Mouse (Mus musculus) forebrain, embryonic 12.5 days (tissue): Measurements from ENCODE around the gene Sipa1l3. TPM values are rescaled to one million over a fixed set of nuclear protein-coding genes. Genes with fewer than 3 reads are reported as not detected.
A peak's percentile ranks its signal among the peaks of the same experiment; 100 is the strongest.

Source experiments
- ATAC-seq: fragments of 200-750 bp; cut with Nextera tagmentation; 2 replicates; pipeline ENCODE4 v1.8.0; 2017; ENCODE audit warnings: moderate TSS enrichment; ENCODE audit not compliant: low FRiP score
- H3K27ac ChIP-seq: fragments of 300-500 bp; sonication (generic); 2 replicates; pipeline ENCODE4 v1.5.1; 2016; ENCODE audit warnings: mild to moderate bottlenecking
- H3K27me3 ChIP-seq: fragments of 300-500 bp; sonication (generic); 2 replicates; pipeline ENCODE4 v1.6.1; 2016; ENCODE audit warnings: mild to moderate bottlenecking
- H3K36me3 ChIP-seq: fragments of 300-500 bp; sonication (generic); replicated peaks from 2 replicates; pipeline ENCODE4 v1.6.1; 2016; ENCODE audit warnings: mild to moderate bottlenecking
- H3K4me1 ChIP-seq: fragments of 300-500 bp; sonication (generic); 2 replicates; pipeline ENCODE4 v1.6.1; 2016
- H3K4me2 ChIP-seq: fragments of 300-500 bp; sonication (generic); 2 replicates; pipeline ENCODE4 v1.6.1; 2016; ENCODE audit warnings: mild to moderate bottlenecking, moderate library complexity
- H3K4me3 ChIP-seq: fragments of 300-500 bp; sonication (generic); replicated peaks from 2 replicates; pipeline ENCODE4 v1.5.1; 2016; ENCODE audit warnings: mild to moderate bottlenecking
- H3K9ac ChIP-seq: fragments of 300-500 bp; sonication (generic); 2 replicates; pipeline ENCODE4 v1.6.1; 2016; ENCODE audit warnings: mild to moderate bottlenecking
- H3K9me3 ChIP-seq: fragments of 300-500 bp; sonication (generic); 2 replicates; pipeline ENCODE4 v1.6.1; 2016
- WGBS: fragments of 180-500 bp; shearing (Covaris S2); methylation state at CpG from one replicate; pipeline ENCODE4 v1.1.7; 2016; 5-methylcytosine and 5-hydroxymethylcytosine counted together
- polyA plus RNA-seq: library from polyadenylated mRNA; unstranded; fragments of >200 nt; fragmentation: Nextera tagmentation; extraction: Ambion mirVana; gene quantifications from 2 replicates; pipeline ENCODE4 v1.2.1, GENCODE M21; 2016

Sipa1l3 gene
- polyA plus RNA-seq, 1 experiment from 2014 or later = 12.3 TPM

DNA sequence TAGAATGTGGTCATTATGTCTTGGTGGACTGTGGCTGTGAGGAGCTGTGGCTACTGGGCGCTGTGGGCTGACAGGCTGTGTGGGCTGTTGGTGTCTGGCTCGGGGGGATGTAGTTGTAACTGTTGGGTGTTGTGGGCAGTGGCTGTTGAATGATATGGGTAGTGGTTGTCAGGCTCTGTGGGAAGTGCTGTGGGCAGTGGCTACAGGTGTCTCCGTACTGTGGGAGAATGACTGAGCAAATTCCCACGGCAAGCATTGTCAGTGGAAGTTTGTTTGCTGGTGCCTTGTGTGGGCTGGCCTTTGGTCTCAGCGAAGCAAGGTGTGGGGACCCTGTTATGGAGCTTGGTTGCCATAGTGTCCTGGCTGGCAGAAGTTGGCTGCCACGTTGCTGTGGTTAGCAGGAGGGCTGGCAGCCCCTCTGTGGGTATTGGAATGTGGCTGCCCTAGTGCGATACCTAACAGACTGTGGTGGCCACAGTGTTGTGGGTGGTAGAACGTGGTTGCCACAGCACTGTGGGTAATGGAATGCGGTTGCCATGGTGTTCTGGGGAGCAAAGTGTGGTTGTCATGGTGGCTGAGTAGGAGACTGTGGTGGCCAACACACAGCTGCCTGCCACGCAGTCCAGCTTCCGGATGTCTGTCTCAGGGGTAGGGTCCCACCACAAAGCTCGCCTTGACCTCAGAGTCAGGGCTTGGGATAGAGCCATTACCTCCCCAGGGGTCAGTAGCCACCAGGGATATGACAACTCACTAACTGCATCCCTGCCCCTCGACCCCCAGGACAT, 203.4 kb downstream of the Sipa1l3 start:
- Histone ChIP-seq H3K9me3 (no peaks in the 10 kb centered on the region), H3K36me3 (peaks cover 53% of the 10 kb centered on the region), H3K4me1 (peaks cover 88% of the 10 kb centered on the region), H3K4me3 (no peak overlapping the region), H3K27me3 (no peaks in the 10 kb centered on the region), H3K27ac (peak overlapping the region; percentile 96), H3K9ac (0 out of 2 replicates have a peak overlapping the region, but pooled peaks have one; percentile 29), H3K4me2 (peak overlapping the region; percentile 27)
- ATAC-seq = no peak
- 54% methylated on average over 13 of the region's 13 CpGs for WGBS

DNA sequence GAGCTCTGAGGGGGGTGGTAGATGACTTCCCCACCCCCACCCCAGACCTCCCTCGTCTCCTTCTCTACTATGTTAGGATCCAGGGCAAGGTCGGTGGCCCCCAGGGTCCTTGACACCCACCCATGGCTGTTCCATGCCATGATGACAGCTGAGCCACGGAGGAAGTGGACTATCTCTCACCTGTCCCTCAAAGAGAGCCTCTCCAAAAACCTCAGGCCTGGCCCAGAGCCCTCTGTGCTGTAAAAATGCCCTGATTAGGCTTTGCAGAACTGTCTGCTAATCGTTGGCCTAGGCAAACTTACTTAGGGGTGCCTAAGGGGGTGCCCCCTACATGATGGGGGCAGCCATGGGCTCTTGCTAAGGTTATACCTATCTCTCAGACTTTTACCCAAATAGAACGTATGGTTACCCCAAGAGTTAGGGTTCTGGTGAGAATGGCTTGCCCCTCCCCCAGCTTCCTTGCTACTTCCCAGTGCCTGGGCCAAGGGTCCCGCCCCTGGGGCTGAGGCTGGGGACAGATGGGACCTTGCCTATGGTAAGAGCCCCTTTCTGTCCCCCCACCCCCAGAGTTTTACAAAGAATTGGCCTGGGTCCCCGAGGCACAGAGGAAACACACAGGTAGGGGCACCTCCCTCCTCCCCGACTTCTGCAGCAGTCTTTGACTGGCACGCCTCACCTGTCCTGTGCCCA, 204.7 kb downstream of the Sipa1l3 start:
- WGBS = 50% methylated on average over 9 of the region's 9 CpGs
- Histone ChIP-seq H3K36me3 (peaks cover 58% of the 10 kb centered on the region), H3K9me3 (no peaks in the 10 kb centered on the region), H3K27me3 (no peaks in the 10 kb centered on the region), H3K27ac (peak overlapping the region; percentile 96), H3K4me2 (peak overlapping the region; percentile 6; the same call in 1 of the 2 replicates), H3K4me3 (no peak overlapping the region), H3K9ac (peak overlapping the region; percentile 21; the same call in 1 of the 2 replicates), H3K4me1 (peaks cover 88% of the 10 kb centered on the region)
- ATAC-seq = no peak

DNA sequence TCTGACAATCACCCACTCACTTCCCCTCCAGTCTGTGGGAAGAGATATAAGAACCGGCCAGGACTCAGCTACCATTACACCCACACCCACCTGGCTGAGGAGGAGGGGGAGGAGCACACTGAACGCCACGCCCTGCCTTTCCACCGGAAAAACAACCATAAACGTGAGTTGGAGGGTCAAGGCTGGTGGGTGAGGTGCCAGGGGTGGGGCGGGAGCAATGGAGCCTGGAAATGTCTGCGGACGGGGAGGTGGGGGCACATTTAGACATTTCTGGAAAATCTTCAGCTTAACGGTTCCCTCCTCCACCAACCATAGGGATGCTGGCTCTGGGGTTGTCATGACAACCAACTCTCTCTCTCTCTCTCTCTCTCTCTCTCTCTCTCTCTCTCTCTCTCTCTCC, 205.4 kb downstream of the Sipa1l3 start:
- Histone ChIP-seq H3K4me3 (no peak overlapping the region), H3K27ac (peak overlapping the region; percentile 61), H3K9ac (0 out of 2 replicates have a peak overlapping the region, but pooled peaks have one; percentile 21), H3K9me3 (no peaks in the 10 kb centered on the region), H3K4me2 (peak overlapping the region; percentile 29), H3K36me3 (peaks cover 58% of the 10 kb centered on the region), H3K27me3 (no peaks in the 10 kb centered on the region), H3K4me1 (peaks cover 88% of the 10 kb centered on the region)
- 22% methylated on average over 9 of the region's 9 CpGs for WGBS
- no peak for ATAC-seq

DNA sequence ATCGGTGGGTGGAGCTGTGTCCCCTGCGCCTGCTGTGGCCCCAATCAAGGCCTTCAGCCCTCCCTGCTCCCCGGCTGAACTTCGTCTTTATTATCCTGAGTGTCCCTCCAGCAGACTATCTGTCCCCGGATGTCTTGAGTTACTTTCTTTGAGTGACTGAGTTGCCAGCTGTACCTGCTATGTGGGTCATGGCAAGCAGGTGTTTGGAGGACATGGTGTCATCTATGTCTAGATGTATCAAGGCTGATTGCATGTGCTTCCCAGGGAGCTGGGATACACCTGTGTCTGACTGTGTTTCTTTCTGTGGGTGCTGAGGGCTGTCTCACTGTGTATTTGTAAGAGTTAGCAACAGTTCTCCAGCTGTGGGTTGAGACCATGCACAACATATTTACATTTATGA, 208.7 kb downstream of the Sipa1l3 start:
- no peak for ATAC-seq
- peak overlapping the region; percentile 77 for H3K4me3 ChIP-seq
- H3K27ac ChIP-seq = peak overlapping the region; percentile 70; the same call in 1 of the 2 replicates
- peak overlapping the region; percentile 94 for H3K4me2 ChIP-seq
- WGBS = 10% methylated on average over 5 of the region's 5 CpGs
- H3K36me3 ChIP-seq = peaks cover 43% of the 10 kb centered on the region
- H3K4me1 ChIP-seq = peaks cover 86% of the 10 kb centered on the region
- H3K9ac ChIP-seq = peak overlapping the region; percentile 78
- no peaks in the 10 kb centered on the region for H3K9me3 ChIP-seq
- H3K27me3 ChIP-seq = no peaks in the 10 kb centered on the region

DNA sequence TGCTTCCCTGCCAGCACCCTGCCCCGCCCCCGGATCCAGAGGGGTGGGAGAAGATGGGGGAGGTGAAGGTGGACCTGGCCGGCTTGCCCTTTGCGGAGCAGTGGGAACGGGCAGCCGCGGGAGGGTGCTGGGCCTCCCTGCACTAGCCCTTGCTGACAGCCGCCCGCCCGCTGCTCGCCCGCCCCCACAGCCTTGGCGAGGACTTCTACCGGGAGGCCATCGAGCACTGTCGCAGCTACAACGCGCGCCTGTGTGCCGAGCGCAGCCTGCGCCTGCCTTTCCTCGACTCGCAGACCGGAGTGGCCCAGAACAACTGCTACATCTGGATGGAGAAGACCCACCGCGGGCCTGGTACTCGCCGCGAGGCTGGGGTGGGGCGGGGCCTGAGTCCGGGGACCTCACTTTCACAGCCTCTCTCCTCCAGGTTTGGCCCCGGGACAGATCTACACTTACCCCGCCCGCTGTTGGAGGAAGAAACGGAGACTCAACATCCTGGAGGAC, 209.2 kb downstream of the Sipa1l3 start:
- Histone ChIP-seq H3K27me3 (no peaks in the 10 kb centered on the region), H3K9ac (peak overlapping the region; percentile 78), H3K4me1 (peaks cover 86% of the 10 kb centered on the region), H3K4me3 (peak overlapping the region; percentile 77), H3K36me3 (peaks cover 39% of the 10 kb centered on the region), H3K4me2 (peak overlapping the region; percentile 94), H3K9me3 (no peaks in the 10 kb centered on the region), H3K27ac (peak overlapping the region; percentile 70)
- ATAC-seq = no peak
- WGBS = under 1% methylated on average over 36 of the region's 36 CpGs

DNA sequence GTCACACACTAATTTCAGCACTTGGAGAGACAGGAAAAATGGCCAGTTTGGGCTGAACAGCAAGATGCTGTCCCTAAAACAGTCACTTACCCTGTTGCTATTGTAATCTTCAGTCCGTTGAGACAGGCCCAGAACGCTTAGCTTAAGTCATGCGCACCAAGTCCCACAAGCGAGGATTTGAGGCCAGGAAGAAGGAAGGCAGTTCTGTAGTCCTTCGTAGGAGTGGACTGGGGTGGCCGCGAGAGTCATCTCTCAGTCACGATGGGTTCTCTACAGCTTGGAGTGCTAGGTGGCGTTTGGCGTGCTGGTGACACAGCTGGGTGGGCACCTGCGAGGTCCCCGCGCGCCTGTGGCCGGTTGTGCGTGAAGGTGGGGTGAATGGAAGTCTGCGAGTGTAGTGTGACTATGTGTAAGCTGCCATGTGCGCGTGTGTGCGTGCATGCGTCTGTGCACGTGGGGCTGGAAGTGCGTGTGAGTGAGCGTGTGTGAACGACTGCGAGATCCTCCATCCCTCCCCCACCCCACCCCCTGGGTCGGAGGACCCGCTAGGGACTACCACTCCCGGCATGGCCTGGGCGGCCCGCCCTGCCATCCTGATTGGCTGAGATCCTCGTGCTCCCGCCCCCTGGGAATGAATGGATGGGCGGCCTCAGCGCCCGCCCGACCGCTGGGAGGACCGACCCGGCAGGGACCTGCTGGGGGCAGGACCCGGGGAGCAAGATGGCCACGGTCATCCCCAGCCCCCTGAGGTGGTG, 210.9 kb downstream of the Sipa1l3 start:
- Histone ChIP-seq H3K4me1 (peaks cover 70% of the 10 kb centered on the region), H3K27me3 (no peaks in the 10 kb centered on the region), H3K27ac (peak overlapping the region; percentile 90), H3K36me3 (peaks cover 28% of the 10 kb centered on the region), H3K4me2 (peak overlapping the region; percentile 94), H3K9me3 (no peaks in the 10 kb centered on the region), H3K9ac (peak overlapping the region; percentile 78), H3K4me3 (peak overlapping the region; percentile 77)
- ATAC-seq = peak; percentile 74
- WGBS = 1% methylated on average over 42 of the region's 42 CpGs

DNA sequence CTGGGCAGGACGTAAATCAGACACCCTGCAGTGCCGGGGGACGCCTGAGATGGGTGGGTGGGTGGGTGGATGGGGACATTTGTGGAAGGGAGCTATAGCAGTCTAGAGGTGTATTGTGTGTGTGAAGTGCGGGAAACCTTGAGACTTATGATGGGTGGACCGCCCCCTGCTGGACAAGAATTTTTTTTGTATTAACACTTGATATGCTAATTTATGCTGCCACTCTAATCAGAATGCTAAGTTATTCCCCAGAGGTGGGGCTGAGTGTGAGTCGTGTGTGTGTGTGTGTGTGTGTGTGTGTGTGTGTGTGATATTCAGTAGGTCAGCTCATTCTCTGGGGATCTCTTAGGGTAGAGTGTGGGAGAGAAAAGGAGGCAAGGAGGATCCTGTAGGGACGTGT, 211.8 kb downstream of the Sipa1l3 start:
- H3K27ac ChIP-seq = peak overlapping the region; percentile 90
- 14% methylated on average over 7 of the region's 7 CpGs for WGBS
- H3K4me1 ChIP-seq = peaks cover 65% of the 10 kb centered on the region
- H3K9ac ChIP-seq = peak overlapping the region; percentile 88; the same call in 1 of the 2 replicates
- ATAC-seq = no peak
- H3K4me2 ChIP-seq = peak overlapping the region; percentile 94
- H3K27me3 ChIP-seq = no peaks in the 10 kb centered on the region
- peak overlapping the region; percentile 77 for H3K4me3 ChIP-seq
- H3K36me3 ChIP-seq = peaks cover 19% of the 10 kb centered on the region
- no peaks in the 10 kb centered on the region for H3K9me3 ChIP-seq

DNA sequence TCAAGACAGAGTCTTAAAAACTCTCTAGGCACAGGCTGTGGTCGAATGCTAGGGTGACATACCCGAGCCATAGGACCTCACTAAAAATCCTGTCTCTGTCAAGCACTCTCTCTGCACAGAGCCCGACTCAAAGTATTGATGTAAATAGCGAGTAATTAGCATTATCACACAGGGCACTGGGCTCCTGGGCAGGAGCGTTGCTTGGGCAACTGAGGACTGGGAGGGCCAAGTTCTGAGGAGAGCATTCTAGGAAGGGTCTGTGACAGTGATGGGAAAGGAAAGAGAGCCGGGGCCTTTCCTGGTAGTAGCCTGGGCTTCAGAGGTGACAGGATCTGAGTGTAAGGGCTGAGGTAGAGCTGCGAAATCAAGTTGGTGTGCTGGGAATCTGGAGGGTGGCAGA, 212.3 kb downstream of the Sipa1l3 start:
- WGBS = 15% methylated on average over 7 of the region's 7 CpGs
- peak overlapping the region; percentile 88 for H3K9ac ChIP-seq
- peaks cover 65% of the 10 kb centered on the region for H3K4me1 ChIP-seq

DNA sequence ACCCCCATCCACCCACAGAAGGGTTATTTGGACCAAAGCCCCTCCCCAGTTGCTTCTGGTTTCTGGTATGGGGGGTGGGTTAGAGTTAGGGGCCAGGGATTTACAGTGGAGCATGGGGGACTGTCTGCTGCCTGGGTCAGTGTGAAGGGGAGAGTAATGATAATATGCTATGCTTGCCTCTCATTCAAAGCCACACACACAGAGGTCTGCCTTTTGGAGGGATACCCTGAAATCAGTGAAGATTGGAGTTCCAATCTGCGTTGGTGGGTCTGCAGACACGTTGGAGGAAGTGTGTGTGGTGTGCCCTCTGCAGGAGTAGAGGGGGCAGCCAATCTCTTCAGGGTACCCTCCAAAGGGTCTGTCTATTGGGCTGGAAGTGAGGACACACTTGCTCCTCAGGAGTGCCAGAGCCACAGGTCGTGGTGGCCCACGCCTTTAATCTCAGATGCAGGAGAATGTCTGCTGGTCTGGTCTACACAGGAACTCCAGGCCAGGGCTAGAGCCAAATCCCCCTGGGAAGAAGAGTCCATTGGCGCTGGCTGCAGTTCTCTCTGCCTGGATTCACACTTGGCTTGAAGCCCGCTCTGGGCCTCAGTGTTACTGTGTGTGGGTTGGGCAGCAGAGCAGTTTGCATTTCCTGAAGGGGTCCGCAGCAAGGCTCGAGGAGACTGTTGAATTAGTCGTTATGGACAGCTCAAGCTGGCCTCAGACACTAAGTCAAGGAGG, 213.0 kb downstream of the Sipa1l3 start:
- no peak for ATAC-seq
- H3K4me1 ChIP-seq = peaks cover 62% of the 10 kb centered on the region
- peaks cover 7% of the 10 kb centered on the region; the same call in 1 of the 2 replicates for H3K36me3 ChIP-seq
- peak overlapping the region; percentile 90 for H3K27ac ChIP-seq
- WGBS = 15% methylated on average over 9 of the region's 9 CpGs
- no peaks in the 10 kb centered on the region for H3K9me3 ChIP-seq
- no peaks in the 10 kb centered on the region for H3K27me3 ChIP-seq
- H3K4me2 ChIP-seq = peak overlapping the region; percentile 94
- H3K9ac ChIP-seq = peak overlapping the region; percentile 88
- H3K4me3 ChIP-seq = peak overlapping the region; percentile 77

More for the DNA sequence above, 212.3 kb downstream of the Sipa1l3 start:
- Histone ChIP-seq H3K36me3 (peaks cover 14% of the 10 kb centered on the region), H3K9me3 (no peaks in the 10 kb centered on the region), H3K27me3 (no peaks in the 10 kb centered on the region), H3K4me2 (peak overlapping the region; percentile 94), H3K4me3 (peak overlapping the region; percentile 77), H3K27ac (peak overlapping the region; percentile 90)
- ATAC-seq = no peak

DNA sequence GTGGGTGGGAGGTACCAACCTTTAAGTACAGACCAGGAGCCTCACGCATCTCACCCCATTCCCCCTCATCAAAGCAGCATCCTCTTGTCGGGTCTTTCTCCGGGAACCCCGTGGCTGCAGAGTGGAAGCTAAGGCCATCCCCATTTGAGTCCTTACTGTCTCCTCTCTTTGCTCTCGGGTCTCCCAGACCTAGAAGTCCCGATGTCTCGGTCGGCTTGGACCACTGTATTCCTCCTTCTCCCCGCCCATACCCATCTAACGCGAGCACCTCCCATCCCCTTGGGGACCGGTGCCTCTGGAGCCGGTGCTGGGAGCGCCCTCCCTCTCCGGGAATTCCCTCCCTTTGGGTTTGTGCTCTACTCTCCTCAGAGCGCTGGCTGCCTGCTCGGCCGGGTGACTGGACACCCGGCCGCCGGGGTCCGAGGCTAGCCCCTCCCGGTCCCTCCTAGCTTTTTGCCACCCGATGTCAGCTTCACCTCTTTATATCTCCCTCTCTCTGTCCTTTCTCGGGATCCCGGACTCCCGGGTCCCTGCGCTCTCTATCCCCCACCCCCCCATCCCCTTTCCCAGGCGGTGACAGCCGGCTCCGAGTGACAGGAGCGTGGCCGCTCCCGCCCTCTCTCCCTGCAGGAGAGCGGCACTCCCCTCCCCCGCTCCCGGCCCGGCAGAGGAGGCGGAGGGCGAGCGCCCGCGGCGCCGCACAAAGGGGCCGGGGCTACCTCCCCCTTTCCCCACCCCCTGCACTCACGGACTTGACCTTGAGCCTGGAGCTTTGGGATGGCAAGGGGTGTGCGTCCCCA, 213.8 kb downstream of the Sipa1l3 start:
- WGBS = under 1% methylated on average over 48 of the region's 48 CpGs
- Histone ChIP-seq H3K4me2 (peak overlapping the region; percentile 94), H3K4me1 (peaks cover 54% of the 10 kb centered on the region), H3K27me3 (no peaks in the 10 kb centered on the region), H3K27ac (peak overlapping the region; percentile 90), H3K36me3 (peaks cover 1% of the 10 kb centered on the region; the same call in 1 of the 2 replicates), H3K4me3 (peak overlapping the region; percentile 77), H3K9me3 (no peaks in the 10 kb centered on the region), H3K9ac (peak overlapping the region; percentile 88)
- ATAC-seq = peak; percentile 24; the same call in 1 of the 2 replicates
